Mouse (Mus musculus) large intestine, adult 2 months (tissue): ENCODE measurements around the gene Hist1h3b. TPM values are rescaled to one million over a fixed set of nuclear protein-coding genes. Genes with fewer than 3 reads are reported as not detected.
"Not testable (repeated sequence)": the region's sequence is repeated elsewhere in the genome, so short reads cannot be mapped to it uniquely, and the experiment has no call there.

Experiments used
- DNase-seq: peaks from one replicate; pipeline ENCODE4 v3.0.0-alpha.2; 2012; ENCODE audit warnings: low read depth, low spot score
- WGBS: fragments of 180-500 bp; shearing (Covaris S2); methylation state at CpG from one replicate; pipeline ENCODE4 v1.1.7; 2018; 5-methylcytosine and 5-hydroxymethylcytosine counted together
- polyA plus RNA-seq: library from polyadenylated mRNA; depleted of rRNA; stranded (reverse); fragments of >200 nt; gene quantifications from 2 replicates; pipeline ENCODE4 v1.2.3, GENCODE M21; 2012

Gene Hist1h3b
- polyA plus RNA-seq, 1 experiment, result 22.1 TPM

DNA sequence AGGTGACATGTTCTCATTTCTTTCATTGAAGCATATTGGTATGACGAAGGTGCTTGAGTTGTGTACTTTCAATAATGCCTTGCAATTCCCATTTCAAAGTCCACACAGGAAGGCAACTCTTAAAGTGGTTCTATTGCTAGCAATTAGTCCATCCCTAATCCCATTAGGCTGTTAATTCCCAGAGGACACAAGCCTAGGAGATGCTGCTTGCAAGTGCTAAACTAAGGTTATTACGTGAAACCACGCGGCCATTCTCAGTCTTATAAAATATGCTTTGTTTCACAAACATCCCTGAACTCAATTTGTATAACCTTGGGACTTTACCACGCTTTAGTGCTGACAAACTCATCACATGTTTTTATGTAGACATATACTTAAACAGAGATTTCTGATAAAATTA is 15.0 kb upstream of the Hist1h3b start:
- no peak for DNase-seq
- 89% methylated on average over 5 of the region's 5 CpGs for WGBS

DNA sequence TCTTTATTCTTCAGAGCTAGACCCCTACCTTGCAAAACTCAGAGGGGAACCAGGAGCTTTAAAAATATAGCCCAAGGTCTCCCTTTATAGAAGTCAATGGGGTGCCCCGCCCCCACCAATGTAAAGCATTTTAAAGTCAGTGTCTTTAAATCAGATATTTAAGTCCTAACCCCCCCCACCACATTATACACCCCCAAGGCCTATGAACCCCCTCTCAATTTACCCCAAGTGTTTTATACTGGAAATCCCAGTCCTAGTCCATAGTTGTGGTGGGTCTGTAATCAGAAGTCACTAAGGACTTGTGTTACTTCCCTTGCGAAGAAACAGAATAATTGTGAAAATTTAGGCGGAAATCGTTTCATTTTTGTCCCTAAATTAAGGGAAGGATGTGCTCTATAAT is 14.0 kb upstream of the Hist1h3b start:
- 28% methylated on average over 4 of the region's 4 CpGs for WGBS
- no peak for DNase-seq

DNA sequence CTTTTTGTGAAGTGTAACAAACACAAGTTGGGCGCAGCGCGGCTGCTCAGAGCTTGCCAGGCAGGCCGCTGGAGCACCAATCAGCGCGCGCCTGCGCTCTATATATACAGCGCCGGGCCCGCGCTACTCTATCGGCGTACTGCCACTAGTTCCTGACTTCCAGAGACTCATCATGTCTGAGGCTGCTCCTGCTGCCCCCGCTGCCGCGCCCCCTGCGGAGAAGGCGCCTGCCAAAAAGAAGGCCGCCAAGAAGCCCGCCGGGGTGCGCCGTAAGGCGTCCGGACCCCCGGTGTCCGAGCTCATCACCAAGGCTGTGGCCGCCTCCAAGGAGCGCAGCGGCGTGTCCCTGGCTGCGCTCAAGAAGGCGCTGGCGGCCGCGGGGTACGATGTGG is 13.4 kb upstream of the Hist1h3b start, which contains the start of gene Hist1h1c:
Gene Hist1h1c (plus strand): TSS at position 132 of the 392 bp plus-strand sequence.
- no peak for DNase-seq
- under 1% methylated on average over 38 of the region's 38 CpGs for WGBS

DNA sequence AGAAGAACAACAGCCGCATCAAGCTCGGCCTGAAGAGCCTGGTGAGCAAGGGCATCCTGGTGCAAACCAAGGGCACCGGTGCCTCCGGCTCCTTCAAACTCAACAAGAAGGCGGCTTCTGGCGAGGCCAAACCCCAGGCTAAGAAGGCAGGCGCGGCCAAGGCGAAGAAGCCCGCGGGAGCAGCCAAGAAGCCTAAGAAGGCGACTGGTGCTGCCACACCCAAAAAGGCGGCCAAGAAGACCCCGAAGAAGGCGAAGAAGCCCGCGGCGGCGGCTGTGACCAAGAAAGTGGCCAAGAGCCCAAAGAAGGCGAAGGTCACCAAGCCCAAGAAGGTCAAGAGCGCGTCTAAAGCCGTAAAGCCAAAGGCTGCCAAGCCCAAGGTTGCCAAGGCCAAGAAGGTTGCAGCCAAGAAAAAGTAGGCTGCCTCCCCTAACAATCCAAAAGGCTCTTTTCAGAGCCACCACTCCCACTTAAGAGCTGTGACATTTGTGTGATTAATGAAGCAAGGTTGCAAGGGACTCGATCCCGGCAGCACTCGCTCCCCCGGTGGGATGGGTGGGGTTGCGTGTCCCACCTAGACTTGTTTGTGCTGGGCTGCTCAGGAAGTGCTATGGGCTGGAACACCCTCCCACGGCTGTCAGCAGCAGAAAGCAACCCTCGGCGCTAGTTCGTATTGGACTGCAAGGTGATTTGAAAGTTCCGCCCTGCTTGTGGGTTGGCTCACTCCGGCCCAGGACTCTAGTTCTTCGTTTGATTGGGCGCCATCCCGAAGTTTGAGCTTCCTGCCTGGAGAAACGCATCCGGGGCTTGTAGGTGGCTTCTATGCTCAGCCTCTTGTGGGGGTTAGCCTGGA is 12.8 kb upstream of the Hist1h3b start:
- WGBS, result under 1% methylated on average over 39 of the region's 39 CpGs

DNA sequence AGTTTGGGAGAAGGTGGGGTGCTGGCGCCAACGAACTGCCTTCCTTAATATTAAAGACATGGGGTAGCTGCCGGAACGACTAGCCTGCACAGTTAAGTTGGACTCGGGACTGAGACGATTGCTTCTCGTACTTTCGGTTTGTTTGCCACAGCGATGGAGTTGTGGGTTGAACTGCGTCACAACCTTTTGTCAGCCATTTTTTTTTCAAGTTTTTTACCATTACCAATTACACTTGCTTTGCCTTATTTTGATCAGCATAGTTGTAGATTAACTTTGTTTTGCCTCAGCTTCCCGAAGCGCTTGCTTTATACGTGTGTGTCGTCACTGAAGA is 12.2 kb upstream of the Hist1h3b start:
- under 1% methylated on average over 14 of the region's 14 CpGs for WGBS
- DNase-seq, result no peak

More for the DNA sequence above, 12.8 kb upstream of the Hist1h3b start:
- DNase-seq, result peak; percentile 84

DNA sequence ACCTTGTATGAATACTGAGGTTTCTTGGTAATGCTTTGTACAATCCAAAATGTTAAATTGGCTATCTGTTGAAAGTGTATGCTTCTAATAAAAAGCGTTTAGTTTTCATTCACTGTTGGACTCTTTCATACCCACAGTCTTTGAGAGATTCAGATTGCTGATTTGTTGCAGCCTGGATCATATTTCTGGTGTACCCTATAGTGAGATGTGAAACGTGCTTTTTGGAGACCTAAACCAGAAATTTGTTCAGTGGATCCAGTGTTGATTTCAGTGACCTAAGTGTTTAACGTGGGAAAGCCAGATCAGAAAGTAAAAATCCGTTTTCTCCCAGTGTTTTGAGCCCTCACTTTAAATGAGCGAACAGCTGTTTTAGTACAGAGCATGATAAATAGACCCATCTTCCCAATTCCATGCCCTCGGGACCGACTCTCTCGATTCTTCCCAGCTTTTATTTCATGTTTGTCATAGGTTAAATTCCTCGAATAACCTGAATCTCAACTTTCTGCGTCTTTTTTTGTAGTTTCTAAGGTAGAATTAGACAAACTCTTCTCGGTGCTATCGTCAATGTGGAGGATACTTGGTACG is 11.7 kb upstream of the Hist1h3b start:
- DNase-seq, result no peak
- whole genome bisulfite sequencing, result 16% methylated on average over 13 of the region's 13 CpGs

DNA sequence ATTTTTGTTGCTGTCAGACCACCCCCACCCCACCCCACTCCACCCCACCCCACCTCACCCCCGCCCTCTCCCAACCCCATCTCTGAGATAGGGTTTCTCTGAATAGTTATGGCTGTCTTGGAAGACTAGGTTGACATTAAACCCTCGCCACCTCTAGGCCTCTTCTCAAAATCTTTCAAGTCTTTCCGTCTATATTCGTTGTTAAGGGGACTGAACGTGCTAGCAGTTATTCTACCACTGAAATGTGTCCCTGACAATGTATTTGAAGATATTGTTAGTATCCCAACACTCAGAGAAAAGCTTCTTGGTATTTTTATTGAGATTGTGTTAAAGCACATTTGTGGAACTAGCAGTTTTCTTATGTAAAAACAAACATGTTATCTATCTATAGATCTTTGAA is 11.2 kb upstream of the Hist1h3b start:
- 56% methylated on average over 5 of the region's 5 CpGs for WGBS
- no peak for DNase-seq

DNA sequence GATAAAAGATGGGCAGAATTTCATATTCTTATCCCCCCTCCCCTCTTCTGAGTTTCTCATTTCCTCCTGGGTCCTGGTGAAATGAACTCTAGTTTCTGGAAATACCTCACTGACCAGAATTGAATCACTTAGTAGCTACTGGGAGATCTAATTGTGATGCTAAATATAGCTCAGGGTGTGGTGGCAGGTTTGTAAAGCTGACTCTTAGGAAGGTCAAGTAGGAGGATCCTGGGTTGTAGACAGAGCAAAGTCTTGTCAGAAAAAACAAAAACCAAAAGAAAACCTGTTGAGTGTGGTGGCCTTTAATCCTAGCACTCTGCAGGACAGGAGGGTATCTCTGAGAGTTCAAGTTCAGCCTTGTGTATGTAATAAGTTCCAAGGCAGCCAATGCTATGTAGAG is 10.1 kb upstream of the Hist1h3b start:
- DNase-seq, result no peak

DNA sequence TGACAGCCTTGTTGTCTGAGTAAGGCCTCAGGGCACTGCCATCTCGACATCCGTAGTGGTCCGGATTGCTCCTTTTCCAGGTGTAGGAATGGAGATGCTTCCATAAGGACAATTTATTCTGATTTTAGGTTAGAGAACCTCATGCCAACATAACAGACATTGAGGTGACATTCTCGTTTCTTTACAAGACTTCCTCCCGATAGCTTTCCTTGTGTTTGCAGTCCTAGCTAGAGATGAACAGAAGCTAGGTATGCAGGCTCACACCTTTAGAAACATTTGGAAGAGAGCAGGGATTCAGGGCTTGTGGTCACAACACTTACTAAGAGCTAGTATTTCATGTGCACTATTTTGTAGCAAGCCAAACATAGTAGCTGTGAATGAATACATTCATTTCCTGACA is 8.9 kb upstream of the Hist1h3b start:
- WGBS, result 84% methylated on average over 5 of the region's 5 CpGs
- DNase-seq, result no peak

DNA sequence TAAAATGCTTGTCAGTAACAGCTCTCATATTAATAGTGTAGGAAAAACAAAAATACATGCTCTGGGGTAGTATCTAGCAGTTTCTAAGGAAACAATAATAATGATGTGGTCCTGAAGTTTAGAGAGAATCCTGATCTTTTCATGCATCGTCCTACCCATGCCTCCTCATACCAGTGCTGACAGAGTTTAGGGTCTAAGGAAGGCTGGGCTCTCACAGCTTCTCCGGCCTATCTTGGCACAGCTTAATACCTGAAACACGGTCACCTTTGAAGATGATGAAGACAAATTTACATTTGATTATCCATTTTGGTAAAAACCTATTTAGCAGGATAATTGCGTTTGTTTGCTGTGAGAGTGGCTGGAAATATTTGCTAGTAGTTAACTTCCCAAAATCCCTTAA is 8.1 kb upstream of the Hist1h3b start:
- DNase-seq, result no peak
- 45% methylated on average over 4 of the region's 4 CpGs for WGBS

DNA sequence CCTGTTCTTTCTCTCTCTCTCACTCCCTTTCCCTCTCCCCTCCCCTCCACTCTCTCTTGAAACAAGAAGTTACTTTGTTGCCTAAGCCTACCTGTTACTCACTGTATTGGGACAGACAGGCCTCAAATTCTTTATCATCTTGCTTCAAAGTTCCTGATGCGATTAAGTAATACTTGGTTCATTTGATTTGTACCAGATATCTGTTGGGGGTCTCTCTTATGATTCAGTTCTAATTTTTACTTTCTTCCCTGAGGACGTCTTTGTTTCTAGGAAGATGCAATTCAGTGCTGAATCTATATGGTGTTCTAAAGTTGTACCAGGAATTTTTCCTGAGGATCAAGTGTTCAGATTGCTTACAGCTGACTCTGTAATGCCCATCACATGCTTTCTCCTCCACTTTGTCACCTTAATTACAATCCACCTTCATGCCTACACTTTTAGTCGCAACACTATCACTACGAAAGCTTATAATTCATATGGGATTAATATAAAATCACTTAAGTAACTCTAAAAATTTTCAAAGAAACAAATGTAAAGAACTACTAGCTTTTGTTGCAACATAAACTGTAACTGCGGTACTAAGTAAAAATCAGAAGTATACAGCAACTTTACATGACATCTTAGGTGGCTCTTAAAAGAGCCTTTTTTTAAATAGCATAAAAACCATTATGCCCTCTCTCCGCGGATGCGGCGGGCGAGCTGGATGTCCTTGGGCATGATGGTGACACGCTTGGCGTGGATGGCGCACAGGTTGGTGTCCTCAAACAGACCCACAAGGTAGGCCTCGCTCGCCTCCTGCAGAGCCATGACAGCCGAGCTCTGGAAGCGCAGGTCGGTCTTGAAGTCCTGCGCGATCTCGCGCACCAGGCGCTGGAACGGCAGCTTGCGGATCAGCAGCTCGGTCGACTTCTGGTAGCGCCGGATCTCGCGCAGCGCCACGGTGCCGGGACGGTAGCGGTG is 7.4 kb upstream of the Hist1h3b start:
- 3% methylated on average over 21 of the region's 36 CpGs for WGBS
- no peak for DNase-seq

DNA sequence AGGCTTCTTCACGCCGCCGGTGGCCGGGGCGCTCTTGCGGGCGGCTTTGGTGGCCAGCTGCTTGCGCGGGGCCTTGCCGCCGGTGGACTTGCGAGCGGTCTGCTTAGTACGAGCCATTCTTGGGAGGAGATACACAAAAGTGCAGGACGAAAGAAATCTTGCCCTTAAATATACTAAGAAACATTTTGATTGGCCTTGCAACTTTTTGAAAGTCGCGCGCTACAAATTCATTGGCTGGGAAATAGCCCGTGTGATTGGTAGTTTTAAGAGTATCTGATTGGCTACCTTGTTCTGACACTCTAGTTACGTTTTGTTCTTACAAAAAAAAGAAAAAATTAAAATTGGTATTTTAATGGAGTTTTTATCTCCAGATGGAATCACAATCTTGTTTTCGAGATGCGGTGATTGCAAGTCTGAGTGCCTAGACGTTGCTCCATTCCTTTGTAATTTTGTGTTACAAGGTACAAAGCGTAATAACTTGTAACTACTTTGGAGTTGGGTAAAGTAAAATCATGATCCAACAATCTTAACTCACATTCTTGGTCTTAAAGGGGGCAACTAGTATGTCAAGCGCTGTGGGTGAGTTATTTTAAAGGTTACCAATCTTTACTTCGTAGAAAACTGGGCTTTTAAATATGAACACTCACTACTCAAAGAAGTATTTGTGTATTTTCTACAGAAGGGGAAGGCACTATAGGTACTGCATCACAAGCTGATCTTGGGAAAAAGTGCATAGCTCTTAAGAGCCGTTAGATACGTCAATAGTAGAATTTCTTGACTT is 6.5 kb upstream of the Hist1h3b start, which contains the start of gene Hist1h3c:
Gene Hist1h3c (minus strand): TSS at position 222 of the 781 bp plus-strand sequence.
- under 1% methylated on average over 28 of the region's 28 CpGs for WGBS
- no peak for DNase-seq

DNA sequence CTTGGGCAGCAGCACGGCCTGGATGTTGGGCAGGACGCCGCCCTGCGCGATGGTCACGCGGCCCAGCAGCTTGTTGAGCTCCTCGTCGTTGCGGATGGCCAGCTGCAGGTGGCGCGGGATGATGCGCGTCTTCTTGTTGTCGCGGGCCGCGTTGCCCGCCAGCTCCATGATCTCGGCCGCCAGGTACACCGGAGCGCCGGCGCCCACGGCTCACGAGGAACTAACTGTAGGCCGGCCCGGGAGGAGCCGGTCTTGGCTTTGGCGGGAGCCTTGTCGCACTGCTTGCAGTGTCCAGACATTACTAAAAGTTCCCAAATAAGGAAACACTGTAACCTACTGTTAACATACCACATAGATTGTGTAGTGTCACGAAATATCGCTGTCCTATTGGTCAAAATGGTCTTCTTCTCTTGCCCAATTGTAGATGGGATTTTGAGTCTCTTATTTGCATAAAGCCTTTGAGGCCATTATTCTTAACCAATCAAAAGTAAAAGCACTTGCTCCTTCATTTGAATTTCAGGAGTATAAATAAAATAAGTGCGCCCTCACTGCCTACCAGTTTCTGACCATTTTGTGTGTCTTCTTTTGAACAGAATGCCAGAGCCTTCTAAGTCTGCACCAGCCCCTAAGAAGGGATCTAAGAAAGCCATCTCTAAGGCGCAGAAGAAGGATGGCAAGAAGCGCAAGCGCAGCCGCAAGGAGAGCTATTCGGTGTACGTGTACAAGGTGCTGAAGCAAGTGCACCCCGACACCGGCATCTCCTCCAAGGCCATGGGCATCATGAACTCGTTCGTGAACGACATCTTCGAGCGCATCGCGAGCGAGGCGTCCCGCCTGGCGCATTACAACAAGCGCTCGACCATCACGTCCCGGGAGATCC is 5.6 kb upstream of the Hist1h3b start, which contains the start of gene Hist1h2bb:
Gene Hist1h2bb (plus strand): TSS at position 534 of the 880 bp plus-strand sequence.
- WGBS, result under 1% methylated on average over 47 of the region's 58 CpGs
- peak; percentile 95 for DNase-seq

DNA sequence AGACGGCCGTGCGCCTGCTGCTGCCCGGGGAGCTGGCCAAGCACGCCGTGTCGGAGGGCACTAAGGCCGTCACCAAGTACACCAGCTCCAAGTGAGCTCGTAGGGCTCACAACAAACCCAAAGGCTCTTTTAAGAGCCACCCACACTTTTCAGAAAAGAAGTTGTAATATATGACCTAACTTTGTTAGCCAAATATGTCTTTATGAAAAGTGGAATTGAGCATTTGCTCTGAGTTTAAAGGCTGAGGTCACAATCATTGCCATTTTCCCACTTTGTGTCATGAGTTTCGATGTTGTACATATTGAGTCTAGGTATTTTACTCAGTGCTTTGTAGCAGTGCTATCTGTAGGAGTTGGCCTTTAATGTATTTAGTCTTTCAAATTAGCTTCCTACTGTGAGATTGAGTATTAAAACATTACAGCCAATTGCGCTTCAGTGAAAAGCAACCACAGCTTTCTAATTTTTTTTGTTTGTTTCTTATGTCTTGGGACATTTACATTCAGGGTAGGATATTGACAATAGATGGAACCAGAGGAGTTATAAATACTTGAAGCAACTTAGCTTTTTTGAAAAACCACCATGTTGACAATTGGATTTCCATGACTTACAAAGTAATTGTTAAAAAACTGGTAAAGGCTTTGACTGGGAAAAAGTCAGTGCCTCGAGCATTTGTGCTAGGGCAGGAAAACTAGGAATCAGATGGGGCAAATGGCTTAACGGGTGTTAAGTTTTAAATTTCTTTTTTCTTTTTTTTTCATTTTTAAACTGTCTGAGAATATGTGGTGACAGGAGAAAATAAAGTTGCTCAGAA is 4.8 kb upstream of the Hist1h3b start:
- DNase-seq, result no peak
- WGBS, result 9% methylated on average over 13 of the region's 13 CpGs

DNA sequence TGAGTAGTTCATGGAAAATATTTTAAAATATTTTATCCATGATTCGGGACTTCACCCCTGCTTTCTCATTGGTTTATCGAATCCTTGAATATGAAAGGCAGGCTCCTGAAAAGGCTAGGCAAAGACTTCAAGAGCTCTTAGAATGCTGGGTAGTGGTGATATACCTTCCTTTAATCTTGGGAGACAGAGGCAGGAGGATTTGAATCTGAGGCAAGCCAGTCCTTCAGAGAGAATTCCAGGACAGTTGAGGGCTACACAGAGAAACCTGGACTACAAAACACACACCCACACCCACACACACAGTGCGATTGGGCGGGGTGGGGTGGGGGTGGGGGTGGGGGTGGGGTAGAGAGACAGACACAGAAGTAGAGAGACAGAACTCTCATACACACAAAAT is 4.2 kb upstream of the Hist1h3b start:
- WGBS, result 12% methylated on average over 4 of the region's 4 CpGs
- DNase-seq, result no peak

DNA sequence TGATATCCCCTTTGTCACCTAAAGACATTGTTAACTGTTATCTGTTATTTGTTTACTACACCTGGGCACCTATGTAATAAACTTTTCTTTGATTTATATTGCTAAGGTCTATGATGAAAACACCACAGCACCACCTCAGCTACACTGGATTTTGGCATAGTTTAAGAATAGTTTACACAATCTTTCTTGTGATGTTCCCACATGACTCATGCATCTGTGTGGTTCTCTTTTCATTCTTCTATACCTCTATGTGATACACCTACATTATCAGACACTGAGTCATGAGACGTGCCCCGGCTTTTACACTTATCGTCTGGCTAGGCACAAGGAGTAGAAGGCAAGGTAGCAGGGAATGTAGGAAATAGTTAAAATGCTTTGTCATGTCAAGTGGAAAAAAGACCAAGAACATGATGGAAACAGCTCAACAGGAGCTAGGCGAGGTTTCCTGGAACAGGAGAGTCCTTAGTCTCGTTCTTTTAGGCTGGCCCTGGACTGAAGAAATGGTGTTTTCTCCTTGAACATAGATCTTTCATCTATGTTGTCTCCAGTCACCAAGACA is 2.4 kb upstream of the Hist1h3b start:
- WGBS, result 90% methylated on average over 5 of the region's 5 CpGs
- no peak for DNase-seq

DNA sequence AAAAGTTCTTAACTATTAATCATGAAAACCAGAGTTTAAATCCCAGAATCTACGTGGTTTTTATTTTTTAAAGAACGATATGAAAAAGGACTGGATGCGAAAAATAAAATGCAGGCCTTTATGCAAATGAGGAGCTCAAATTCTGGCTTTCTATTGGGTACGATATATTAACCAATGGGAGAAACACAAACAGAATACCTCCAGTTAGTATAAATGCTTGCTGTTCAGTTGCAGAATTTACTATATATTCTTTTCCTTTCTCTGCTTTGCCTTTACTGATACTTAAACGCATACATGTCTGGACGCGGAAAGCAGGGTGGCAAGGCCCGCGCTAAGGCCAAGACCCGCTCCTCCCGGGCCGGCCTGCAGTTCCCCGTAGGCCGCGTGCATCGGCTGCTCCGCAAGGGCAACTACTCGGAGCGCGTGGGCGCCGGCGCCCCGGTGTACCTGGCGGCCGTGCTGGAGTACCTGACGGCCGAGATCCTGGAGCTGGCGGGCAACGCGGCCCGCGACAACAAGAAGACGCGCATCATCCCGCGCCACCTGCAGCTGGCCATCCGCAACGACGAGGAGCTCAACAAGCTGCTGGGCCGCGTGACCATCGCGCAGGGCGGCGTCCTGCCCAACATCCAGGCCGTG is 1.1 kb upstream of the Hist1h3b start, which contains the start of gene Hist1h2ab:
Gene Hist1h2ab (plus strand): TSS at position 288 of the 639 bp plus-strand sequence.
- DNase-seq, result not testable (repeated sequence)

More for the DNA sequence above, 1.1 kb upstream of the Hist1h3b start, which contains the start of gene Hist1h2ab:
- WGBS, result under 1% methylated on average over 32 of the region's 47 CpGs
